Mouse (Mus musculus): ENCODE measurements at regions not wholly inside any gene's neighbourhood (a gene's known extent, or its start where the extent isn't known, plus 50 kb on each side); places are given as distances from the start of the nearest gene placed in this dataset.

GRCm38 (mm10) chr12:39840179-39840578 is 197.6 kb downstream of the Arl4a start:
- H3K9ac ChIP-seq (ENCODE audit: low read length), result no peak overlapping the region
- no peaks in the 10 kb centered on the region for H3K27me3 ChIP-seq (ENCODE audit: control insufficient read depth, insufficient read depth, low read length)
- no peaks in the 10 kb centered on the region for H3K9me3 ChIP-seq (ENCODE audit: control insufficient read depth, low read length)
- 56% methylated on average over 1 of the region's 1 CpGs for WGBS
- no peak for ATAC-seq (ENCODE audit: insufficient number of reproducible peaks, insufficient read depth, low FRiP score, low read depth)
- H3K4me3 ChIP-seq (ENCODE audit: control insufficient read depth in 1 of 2, insufficient read depth in 1 of 2, low read depth in 1 of 2, low read length in 2 of 2), result no peak overlapping the region
- peak overlapping the region in 1 of 2 experiments; percentile 39; a peak in 1 of 4 replicates for H3K27ac ChIP-seq (replicated peaks in 1 of 2; ENCODE audit: control insufficient read depth in 1 of 2, insufficient read depth in 1 of 2, low read depth in 2 of 2, low read length in 2 of 2)
- H3K36me3 ChIP-seq (ENCODE audit: control insufficient read depth, insufficient read depth, low read length), result no peaks in the 10 kb centered on the region
- H3K4me2 ChIP-seq (ENCODE audit: low read length), result no peak overlapping the region
- H3K4me1 ChIP-seq (ENCODE audit: control insufficient read depth in 2 of 2, insufficient read depth in 2 of 2, low read length in 2 of 2), result no peaks in the 10 kb centered on the region; a peak in 1 of 4 replicates

- H3K27me3 ChIP-seq (ENCODE audit: control insufficient read depth, insufficient read depth, low read length), result no peaks in the 10 kb centered on the region
- no peak for ATAC-seq (ENCODE audit: insufficient number of reproducible peaks, insufficient read depth, low FRiP score, low read depth)
- peak overlapping the region; percentile 6 for H3K4me2 ChIP-seq (ENCODE audit: low read length)
- H3K9ac ChIP-seq (ENCODE audit: low read length), result no peak overlapping the region
- H3K27ac ChIP-seq (replicated peaks in 1 of 2; ENCODE audit: control insufficient read depth in 1 of 2, insufficient read depth in 1 of 2, low read depth in 2 of 2, low read length in 2 of 2), result no peak overlapping the region
- WGBS, result 71% methylated on average over 7 of the region's 7 CpGs
- H3K9me3 ChIP-seq (ENCODE audit: control insufficient read depth, low read length), result no peaks in the 10 kb centered on the region
- H3K36me3 ChIP-seq (ENCODE audit: control insufficient read depth, insufficient read depth, low read length), result no peaks in the 10 kb centered on the region
- H3K4me3 ChIP-seq (ENCODE audit: control insufficient read depth in 1 of 2, insufficient read depth in 1 of 2, low read depth in 1 of 2, low read length in 2 of 2), result no peak overlapping the region
- H3K4me1 ChIP-seq (ENCODE audit: control insufficient read depth in 2 of 2, insufficient read depth in 2 of 2, low read length in 2 of 2), result peaks cover 0 to 11% of the 10 kb centered on the region in 2 experiments; a peak in 2 of 4 replicates
Measured at GRCm38 (mm10) chr12:39831079-39831478, 206.7 kb downstream of the Arl4a start.

GRCm38 (mm10) chr12:39830530-39830929 is 207.3 kb downstream of the Arl4a start:
- Histone ChIP-seq H3K9me3 (ENCODE audit: control insufficient read depth, low read length) (no peaks in the 10 kb centered on the region), H3K9ac (ENCODE audit: low read length) (no peak overlapping the region), H3K4me1 (ENCODE audit: control insufficient read depth in 2 of 2, insufficient read depth in 2 of 2, low read length in 2 of 2) (peaks cover 0 to 11% of the 10 kb centered on the region in 2 experiments; a peak in 2 of 4 replicates), H3K4me3 (ENCODE audit: control insufficient read depth in 1 of 2, insufficient read depth in 1 of 2, low read depth in 1 of 2, low read length in 2 of 2) (no peak overlapping the region), H3K27ac (replicated peaks in 1 of 2; ENCODE audit: control insufficient read depth in 1 of 2, insufficient read depth in 1 of 2, low read depth in 2 of 2, low read length in 2 of 2) (no peak overlapping the region), H3K27me3 (ENCODE audit: control insufficient read depth, insufficient read depth, low read length) (no peaks in the 10 kb centered on the region), H3K36me3 (ENCODE audit: control insufficient read depth, insufficient read depth, low read length) (no peaks in the 10 kb centered on the region), H3K4me2 (ENCODE audit: low read length) (no peak overlapping the region)
- no peak for ATAC-seq (ENCODE audit: insufficient number of reproducible peaks, insufficient read depth, low FRiP score, low read depth)
- 84% methylated on average over 4 of the region's 4 CpGs for WGBS

- H3K4me3 ChIP-seq (ENCODE audit: control insufficient read depth in 1 of 2, insufficient read depth in 1 of 2, low read depth in 1 of 2, low read length in 2 of 2), result no peak overlapping the region
- 62% methylated on average over 3 of the region's 3 CpGs for WGBS
- no peaks in the 10 kb centered on the region for H3K4me1 ChIP-seq (ENCODE audit: control insufficient read depth in 2 of 2, insufficient read depth in 2 of 2, low read length in 2 of 2)
- no peaks in the 10 kb centered on the region for H3K27me3 ChIP-seq (ENCODE audit: control insufficient read depth, insufficient read depth, low read length)
- no peaks in the 10 kb centered on the region for H3K36me3 ChIP-seq (ENCODE audit: control insufficient read depth, insufficient read depth, low read length)
- ATAC-seq (ENCODE audit: insufficient number of reproducible peaks, insufficient read depth, low FRiP score, low read depth), result no peak
- no peak overlapping the region for H3K27ac ChIP-seq (replicated peaks in 1 of 2; ENCODE audit: control insufficient read depth in 1 of 2, insufficient read depth in 1 of 2, low read depth in 2 of 2, low read length in 2 of 2)
- no peak overlapping the region for H3K4me2 ChIP-seq (ENCODE audit: low read length)
- no peak overlapping the region for H3K9ac ChIP-seq (ENCODE audit: low read length)
- no peaks in the 10 kb centered on the region for H3K9me3 ChIP-seq (ENCODE audit: control insufficient read depth, low read length)
Measured at GRCm38 (mm10) chr12:39822671-39823070, 215.2 kb downstream of the Arl4a start.

GRCm38 (mm10) chr12:39801536-39801935 is 236.3 kb downstream of the Arl4a start:
- Histone ChIP-seq H3K4me3 (ENCODE audit: control insufficient read depth in 1 of 2, insufficient read depth in 1 of 2, low read depth in 1 of 2, low read length in 2 of 2) (no peak overlapping the region), H3K4me2 (ENCODE audit: low read length) (no peak overlapping the region), H3K36me3 (ENCODE audit: control insufficient read depth, insufficient read depth, low read length) (no peaks in the 10 kb centered on the region), H3K4me1 (ENCODE audit: control insufficient read depth in 2 of 2, insufficient read depth in 2 of 2, low read length in 2 of 2) (no peaks in the 10 kb centered on the region), H3K9ac (ENCODE audit: low read length) (no peak overlapping the region), H3K27me3 (ENCODE audit: control insufficient read depth, insufficient read depth, low read length) (no peaks in the 10 kb centered on the region), H3K9me3 (ENCODE audit: control insufficient read depth, low read length) (no peaks in the 10 kb centered on the region), H3K27ac (replicated peaks in 1 of 2; ENCODE audit: control insufficient read depth in 1 of 2, insufficient read depth in 1 of 2, low read depth in 2 of 2, low read length in 2 of 2) (no peak overlapping the region)
- WGBS, result 55% methylated on average over 4 of the region's 4 CpGs
- ATAC-seq (ENCODE audit: insufficient number of reproducible peaks, insufficient read depth, low FRiP score, low read depth), result no peak

- H3K36me3 ChIP-seq (ENCODE audit: control insufficient read depth, insufficient read depth, low read length), result no peaks in the 10 kb centered on the region
- H3K9me3 ChIP-seq (ENCODE audit: control insufficient read depth, low read length), result no peaks in the 10 kb centered on the region
- no peak overlapping the region for H3K9ac ChIP-seq (ENCODE audit: low read length)
- WGBS, result 91% methylated on average over 2 of the region's 2 CpGs
- H3K4me1 ChIP-seq (ENCODE audit: control insufficient read depth in 2 of 2, insufficient read depth in 2 of 2, low read length in 2 of 2), result no peaks in the 10 kb centered on the region
- ATAC-seq (ENCODE audit: insufficient number of reproducible peaks, insufficient read depth, low FRiP score, low read depth), result no peak
- H3K4me2 ChIP-seq (ENCODE audit: low read length), result no peak overlapping the region
- H3K27me3 ChIP-seq (ENCODE audit: control insufficient read depth, insufficient read depth, low read length), result no peaks in the 10 kb centered on the region
- H3K27ac ChIP-seq (replicated peaks in 1 of 2; ENCODE audit: control insufficient read depth in 1 of 2, insufficient read depth in 1 of 2, low read depth in 2 of 2, low read length in 2 of 2), result no peak overlapping the region
- H3K4me3 ChIP-seq (ENCODE audit: control insufficient read depth in 1 of 2, insufficient read depth in 1 of 2, low read depth in 1 of 2, low read length in 2 of 2), result no peak overlapping the region
Measured at GRCm38 (mm10) chr12:39797843-39798242, 240.0 kb downstream of the Arl4a start.

- no peak overlapping the region for H3K4me2 ChIP-seq (ENCODE audit: low read length)
- H3K36me3 ChIP-seq (ENCODE audit: control insufficient read depth, insufficient read depth, low read length), result no peaks in the 10 kb centered on the region
- H3K9me3 ChIP-seq (ENCODE audit: control insufficient read depth, low read length), result no peaks in the 10 kb centered on the region
- H3K27ac ChIP-seq (replicated peaks in 1 of 2; ENCODE audit: control insufficient read depth in 1 of 2, insufficient read depth in 1 of 2, low read depth in 2 of 2, low read length in 2 of 2), result no peak overlapping the region
- ATAC-seq (ENCODE audit: insufficient number of reproducible peaks, insufficient read depth, low FRiP score, low read depth), result no peak
- WGBS, result 88% methylated on average over 3 of the region's 3 CpGs
- H3K9ac ChIP-seq (ENCODE audit: low read length), result no peak overlapping the region
- H3K4me1 ChIP-seq (ENCODE audit: control insufficient read depth in 2 of 2, insufficient read depth in 2 of 2, low read length in 2 of 2), result no peaks in the 10 kb centered on the region
- H3K4me3 ChIP-seq (ENCODE audit: control insufficient read depth in 1 of 2, insufficient read depth in 1 of 2, low read depth in 1 of 2, low read length in 2 of 2), result no peak overlapping the region
- H3K27me3 ChIP-seq (ENCODE audit: control insufficient read depth, insufficient read depth, low read length), result no peaks in the 10 kb centered on the region
Measured at GRCm38 (mm10) chr12:39796939-39797338, 240.9 kb downstream of the Arl4a start.

- H3K4me2 ChIP-seq (ENCODE audit: low read length), result no peak overlapping the region
- WGBS, result 93% methylated on average over 3 of the region's 3 CpGs
- no peaks in the 10 kb centered on the region for H3K27me3 ChIP-seq (ENCODE audit: control insufficient read depth, insufficient read depth, low read length)
- no peaks in the 10 kb centered on the region for H3K9me3 ChIP-seq (ENCODE audit: control insufficient read depth, low read length)
- H3K4me3 ChIP-seq (ENCODE audit: control insufficient read depth in 1 of 2, insufficient read depth in 1 of 2, low read depth in 1 of 2, low read length in 2 of 2), result no peak overlapping the region
- no peaks in the 10 kb centered on the region for H3K36me3 ChIP-seq (ENCODE audit: control insufficient read depth, insufficient read depth, low read length)
- H3K9ac ChIP-seq (ENCODE audit: low read length), result no peak overlapping the region
- no peaks in the 10 kb centered on the region for H3K4me1 ChIP-seq (ENCODE audit: control insufficient read depth in 2 of 2, insufficient read depth in 2 of 2, low read length in 2 of 2)
- ATAC-seq (ENCODE audit: insufficient number of reproducible peaks, insufficient read depth, low FRiP score, low read depth), result no peak
- no peak overlapping the region for H3K27ac ChIP-seq (replicated peaks in 1 of 2; ENCODE audit: control insufficient read depth in 1 of 2, insufficient read depth in 1 of 2, low read depth in 2 of 2, low read length in 2 of 2)
Measured at GRCm38 (mm10) chr12:39785026-39785425, 252.8 kb downstream of the Arl4a start.

Measured in heart, embryonic 14.5 days (tissue).